Mouse (Mus musculus) common myeloid progenitor, adult 5-6 weeks (primary cell): Measurements from ENCODE around the gene Asxl1. TPM values are rescaled to one million over a fixed set of nuclear protein-coding genes. Genes with fewer than 3 reads are reported as not detected.
A peak's percentile ranks its signal among the peaks of the same experiment; 100 is the strongest.
"Not testable (repeated sequence)": the region's sequence is repeated elsewhere in the genome, so short reads cannot be mapped to it uniquely, and the experiment has no call there.

Source experiments
- ATAC-seq: replicated peaks from 2 replicates; pipeline ENCODE4 v1.8.0; 2016; ENCODE audit warnings: low read depth, mild to moderate bottlenecking, moderate TSS enrichment, inconsistent platforms; ENCODE audit not compliant: poor library complexity, severe bottlenecking
- total RNA-seq: library from RNA; stranded (forward); fragments of 200-1000, 187-1606 nt; gene quantifications from 2 replicates; pipeline ENCODE4 v1.2.3, GENCODE M21; 2017

The Asxl1 gene
- total RNA-seq, 1 experiment from 2014 or later: 42.3 TPM

GRCm38 (mm10) chr2:153342602-153343001 is 3.0 kb upstream of the Asxl1 start:
- ATAC-seq: no peak

DNA sequence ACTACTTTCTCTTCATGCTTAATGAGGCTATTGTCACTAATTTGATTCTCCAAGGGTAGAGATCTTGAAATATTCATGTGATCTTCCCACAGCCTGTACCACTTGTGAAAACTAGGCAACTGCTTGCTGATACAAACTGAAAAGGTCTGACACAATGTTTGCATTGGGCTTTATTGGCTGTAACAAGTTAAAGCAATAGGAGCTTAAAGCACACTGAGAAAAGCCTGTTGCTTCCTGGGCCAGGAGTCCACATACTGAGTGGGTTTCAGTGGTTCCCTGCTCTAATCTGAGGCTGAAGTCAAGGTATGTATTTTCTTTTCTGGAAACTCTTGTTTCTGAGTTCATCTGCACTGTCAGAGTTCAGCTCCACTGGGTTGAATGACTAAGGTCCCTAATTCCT is 2.4 kb upstream of the Asxl1 start:
- no peak for ATAC-seq

- no peak for ATAC-seq
Measured at GRCm38 (mm10) chr2:153345071-153345453, 567 bp upstream of the Asxl1 start.

DNA sequence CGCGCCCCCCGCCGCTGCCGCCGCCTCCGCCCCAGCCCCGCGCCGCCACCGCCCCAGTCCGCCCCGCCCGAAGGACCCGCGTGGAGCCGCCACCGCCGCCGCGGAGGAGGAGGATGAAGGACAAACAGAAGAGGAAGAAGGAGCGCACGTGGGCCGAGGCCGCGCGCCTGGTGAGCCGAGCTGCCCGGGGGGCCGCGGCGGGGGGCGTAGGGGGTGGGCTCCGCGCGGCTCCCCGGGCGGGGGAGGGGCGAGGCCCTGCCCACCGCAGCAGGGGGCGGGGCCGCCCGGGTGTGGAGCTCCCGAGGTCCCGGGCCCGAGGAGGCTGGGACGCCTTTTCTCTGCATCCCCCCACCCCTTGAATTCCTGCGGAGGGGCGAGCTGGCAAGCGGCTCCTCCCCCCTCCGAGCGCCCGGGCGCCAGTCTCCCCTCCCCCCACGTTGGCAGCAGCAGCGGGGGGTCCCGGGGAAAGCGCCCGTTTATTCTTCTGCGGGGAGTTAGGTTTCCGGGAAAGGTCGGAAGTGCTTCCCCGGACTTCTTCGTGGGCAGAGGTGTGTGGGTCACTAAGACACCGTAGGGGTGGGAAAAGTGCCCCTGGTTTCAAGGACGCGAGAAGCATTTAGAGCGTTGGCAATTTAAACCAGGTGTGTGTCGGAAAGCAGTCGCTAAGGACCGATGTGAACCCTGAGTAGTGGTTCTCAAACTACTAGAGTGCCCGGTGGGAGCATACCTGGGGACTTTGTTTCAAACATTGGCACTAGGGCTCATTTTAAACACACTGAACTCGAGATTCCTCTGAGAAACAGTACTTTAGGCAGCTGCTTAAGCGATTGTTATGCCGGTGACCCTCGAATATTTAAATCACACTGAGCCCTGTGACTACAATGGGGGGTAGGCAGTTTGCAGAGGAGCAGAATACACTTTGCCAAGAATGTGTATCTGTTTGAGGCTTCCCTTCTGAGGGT is 873 bp downstream of the Asxl1 start:
- no peak for ATAC-seq

- no peak for ATAC-seq
Measured at GRCm38 (mm10) chr2:153347183-153347781, 1.7 kb downstream of the Asxl1 start.

GRCm38 (mm10) chr2:153348100-153348831 is 2.6 kb downstream of the Asxl1 start:
- no peak for ATAC-seq

DNA sequence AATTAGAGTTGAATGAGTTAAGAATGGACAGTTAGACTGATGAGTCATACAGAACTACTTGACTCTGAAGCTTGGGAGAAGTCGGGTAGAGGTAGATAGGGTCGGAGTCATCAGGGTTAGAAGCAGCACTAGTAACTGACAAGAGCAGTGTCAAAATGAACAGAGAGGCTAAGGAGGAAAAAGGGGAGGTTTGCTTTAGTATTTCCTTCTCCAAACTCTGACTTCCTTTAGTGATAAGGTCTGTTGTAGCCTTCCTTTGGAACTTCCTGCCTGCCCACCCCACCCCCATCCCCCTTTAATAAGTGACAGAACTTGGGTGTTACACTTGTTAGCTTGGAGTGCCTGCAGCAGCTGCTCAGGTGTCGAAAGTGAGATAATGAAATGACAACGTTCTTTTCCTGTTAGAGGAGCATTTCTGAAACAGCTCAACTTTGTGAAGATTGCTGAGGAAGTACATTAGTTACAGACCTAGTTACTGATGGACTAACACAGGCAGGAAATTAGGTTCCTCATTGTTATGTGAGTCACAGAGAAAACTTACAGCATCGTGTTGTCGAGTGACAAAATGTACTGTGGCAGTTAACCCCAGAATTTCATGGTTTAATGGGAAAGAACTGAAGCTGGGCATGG is 5.0 kb downstream of the Asxl1 start:
- peak; percentile 67 for ATAC-seq

- no peak for ATAC-seq
Measured at GRCm38 (mm10) chr2:153354648-153355047, 9.0 kb downstream of the Asxl1 start.

DNA sequence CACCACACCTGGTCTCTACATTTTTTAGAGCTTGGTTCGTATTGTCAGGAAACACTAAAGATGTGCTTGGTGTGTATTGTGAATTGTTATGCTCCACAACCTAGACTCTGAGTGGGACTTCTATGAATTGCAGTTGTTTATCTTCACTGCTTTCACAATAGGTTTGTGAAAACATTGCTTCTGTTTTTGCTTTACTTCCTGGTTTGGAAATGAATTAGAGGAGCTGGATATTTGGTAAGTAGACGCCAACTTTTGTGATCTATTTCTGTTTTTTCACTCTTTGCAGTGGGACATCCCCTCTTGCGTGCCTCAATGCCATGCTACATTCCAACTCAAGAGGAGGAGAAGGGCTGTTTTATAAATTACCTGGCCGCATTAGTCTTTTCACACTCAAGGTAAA is 11.2 kb downstream of the Asxl1 start:
- ATAC-seq: no peak

- ATAC-seq: no peak
Measured at GRCm38 (mm10) chr2:153361101-153361710, 15.6 kb downstream of the Asxl1 start.

DNA sequence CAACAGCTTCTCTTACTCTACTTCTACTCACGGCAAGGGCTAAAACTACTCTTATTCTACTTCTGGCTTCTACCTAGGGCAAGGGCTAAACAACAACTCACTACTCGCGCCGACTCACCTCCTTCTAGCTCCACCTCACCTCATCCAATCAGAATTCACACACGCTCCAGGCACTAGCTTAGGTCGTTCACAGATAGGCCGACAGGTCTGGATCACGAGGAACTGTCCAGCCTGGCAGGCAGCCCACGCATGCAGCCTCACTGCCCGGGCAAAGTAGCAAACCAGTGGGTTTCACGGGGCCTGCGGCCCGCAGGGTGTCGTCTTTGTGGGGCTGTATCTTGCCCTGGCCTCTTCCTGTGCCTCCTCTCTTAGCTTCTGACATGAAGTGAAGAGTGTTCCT is 18.9 kb downstream of the Asxl1 start:
- ATAC-seq: not testable (repeated sequence)

GRCm38 (mm10) chr2:153370871-153371270 is 25.2 kb downstream of the Asxl1 start:
- no peak for ATAC-seq

GRCm38 (mm10) chr2:153375380-153375779 is 29.8 kb downstream of the Asxl1 start:
- no peak for ATAC-seq

DNA sequence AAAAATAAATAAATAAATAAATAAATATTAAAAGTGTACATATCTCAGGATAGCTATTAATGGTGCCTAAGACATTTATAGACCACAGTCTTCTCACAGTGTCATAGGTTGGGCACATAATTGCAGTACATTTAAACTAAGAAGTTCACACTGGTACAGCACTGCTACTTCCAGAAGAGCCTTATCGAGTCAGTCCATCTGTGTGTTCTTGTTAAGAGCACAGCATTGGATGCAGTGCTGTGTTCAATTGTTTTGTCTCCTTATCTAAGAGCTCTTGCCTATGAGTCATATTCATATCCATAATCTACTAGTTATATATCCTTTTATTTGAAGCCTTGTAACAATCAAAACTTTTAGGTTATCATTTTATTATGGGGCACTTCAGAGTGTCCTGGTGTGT is 34.9 kb downstream of the Asxl1 start:
- no peak for ATAC-seq

GRCm38 (mm10) chr2:153389831-153390230 is 44.2 kb downstream of the Asxl1 start:
- ATAC-seq: no peak

GRCm38 (mm10) chr2:153393045-153393444 is 47.4 kb downstream of the Asxl1 start:
- no peak for ATAC-seq

GRCm38 (mm10) chr2:153397790-153398515 is 52.3 kb downstream of the Asxl1 start:
- ATAC-seq: no peak

GRCm38 (mm10) chr2:153399166-153399565 is 53.5 kb downstream of the Asxl1 start:
- ATAC-seq: no peak

DNA sequence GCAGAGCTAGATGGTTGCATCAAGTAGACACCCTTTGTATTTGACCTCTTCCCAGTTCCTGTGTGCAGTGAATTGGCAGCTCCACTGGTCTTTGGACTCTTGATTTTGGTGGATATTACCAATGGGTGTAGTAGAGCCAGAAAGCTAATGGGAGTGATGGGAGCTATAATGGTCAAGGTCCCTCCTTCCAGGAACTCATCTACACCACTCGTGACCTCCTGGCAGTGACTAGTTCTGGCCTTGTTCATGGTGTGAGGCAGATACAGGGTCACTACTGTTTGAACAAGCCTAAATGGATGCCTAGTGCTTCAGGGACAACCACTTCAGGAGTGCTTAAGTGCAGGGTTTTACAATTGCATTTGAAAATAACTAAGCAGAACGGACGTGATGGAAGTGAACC is 58.4 kb downstream of the Asxl1 start:
- no peak for ATAC-seq
